Mouse (Mus musculus): ENCODE measurements around the gene Parp4. TPM values are rescaled to one million over a fixed set of nuclear protein-coding genes. Genes with fewer than 3 reads are reported as not detected.

The Parp4 gene
- 19.2 TPM for polyA plus RNA-seq (2014; fragmentation: Illumina TruSeq; extraction: RNeasy Lipid Tissue Mini Kit (QIAGEN cat#74804); ENCODE audit: insufficient read depth, low read depth, low replicate concordance)

DNA sequence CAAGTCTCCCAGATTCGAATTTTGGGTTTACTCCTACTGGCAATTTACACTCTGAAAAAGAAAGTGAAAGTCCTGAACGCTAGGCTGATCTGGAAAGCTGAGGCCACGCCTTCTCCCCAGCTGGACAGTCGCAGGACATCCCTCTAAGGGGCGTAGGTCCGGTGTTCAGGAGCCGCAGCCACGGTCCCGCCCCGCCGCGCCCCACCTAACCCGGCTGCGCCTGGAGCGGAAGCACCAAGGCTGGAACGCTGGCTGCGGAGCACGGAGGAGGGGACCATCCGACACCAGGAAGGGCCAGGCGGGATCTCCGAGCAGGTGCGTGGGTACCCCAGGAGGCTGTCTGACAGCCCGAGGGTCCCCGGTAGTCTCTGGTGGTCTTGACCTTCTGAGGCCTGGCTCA lies at the start of gene Parp4, which contains the start of gene Cenpj:
TSS of gene Parp4 (plus strand) at position 204 of the 400 bp plus-strand sequence.
TSS of gene Cenpj (minus strand) at position 10 of the 400 bp plus-strand sequence.

GRCm38 (mm10) chr14:56667969-56668802 lies 92.8 kb downstream of the Parp4 start, which contains the start of gene Mphosph8:
Gene Mphosph8 (plus strand): TSS chr14:56668248.

Other genes with a start within 250 kb of the Parp4 start
- not detected for gene Atp12a, start 210.6 kb upstream of the Parp4 start, polyA plus RNA-seq (2014; fragmentation: Illumina TruSeq; extraction: RNeasy Lipid Tissue Mini Kit (QIAGEN cat#74804); ENCODE audit: insufficient read depth, low read depth, low replicate concordance)
- gene Rnf17, start 173.0 kb upstream of the Parp4 start, polyA plus RNA-seq (2014; fragmentation: Illumina TruSeq; extraction: RNeasy Lipid Tissue Mini Kit (QIAGEN cat#74804); ENCODE audit: insufficient read depth, low read depth, low replicate concordance) = 0.20 TPM
- 3.9 TPM for gene Cenpj, start 194 bp upstream of the Parp4 start, polyA plus RNA-seq (2014; fragmentation: Illumina TruSeq; extraction: RNeasy Lipid Tissue Mini Kit (QIAGEN cat#74804); ENCODE audit: insufficient read depth, low read depth, low replicate concordance)
- 15.8 TPM for gene Mphosph8, start 92.6 kb downstream of the Parp4 start, polyA plus RNA-seq (2014; fragmentation: Illumina TruSeq; extraction: RNeasy Lipid Tissue Mini Kit (QIAGEN cat#74804); ENCODE audit: insufficient read depth, low read depth, low replicate concordance)
- 13.8 TPM for gene Pspc1, start 202.7 kb downstream of the Parp4 start, polyA plus RNA-seq (2014; fragmentation: Illumina TruSeq; extraction: RNeasy Lipid Tissue Mini Kit (QIAGEN cat#74804); ENCODE audit: insufficient read depth, low read depth, low replicate concordance)
- 17.5 TPM for gene Zmym5, start 236.1 kb downstream of the Parp4 start, polyA plus RNA-seq (2014; fragmentation: Illumina TruSeq; extraction: RNeasy Lipid Tissue Mini Kit (QIAGEN cat#74804); ENCODE audit: insufficient read depth, low read depth, low replicate concordance)